Comparison of ENCODE assay signal across 10 mouse cellular contexts in genomic region chr1:176886002-176886401, GRCm38 (mm10).
"Had no signal": no experiment of that assay in that cellular context is flagged by ENCODE, and none has a peak within 500 bp of the region (broad histone marks: within the 10 kb centered on the region; RNA-seq: fewer than 3 reads in every experiment).

No protein-coding gene starts in this region.

- ATAC-seq: liver, postnatal 0 days had no signal

- H3K36me3 ChIP-seq: limb, embryonic 12.5 days; liver, embryonic 13.5 days had no signal

- DNase-seq: kidney, adult 8-10 months; kidney, postnatal 25 days; layer of hippocampus, postnatal 36 days; liver; liver, embryonic 13.5 days; liver, postnatal 0 days; lung, postnatal 36 days; thymus, postnatal 4 days had no signal

- H3K4me3 ChIP-seq: limb, embryonic 12.5 days; liver, embryonic 13.5 days had no signal

- H3K9ac ChIP-seq: limb, embryonic 12.5 days; liver, embryonic 13.5 days; liver, postnatal 0 days had no signal

- H3K9me3 ChIP-seq: limb, embryonic 12.5 days; liver, embryonic 13.5 days had no signal

- H3K4me2 ChIP-seq: limb, embryonic 12.5 days; liver, embryonic 13.5 days had no signal

- H3K27ac ChIP-seq: limb, embryonic 12.5 days; liver, embryonic 13.5 days; stomach, postnatal 0 days had no signal

- H3K4me1 ChIP-seq: liver, embryonic 13.5 days had no signal

- H3K27me3 ChIP-seq: limb, embryonic 12.5 days; liver, embryonic 13.5 days had no signal
